ENCODE assay signal across 8 mouse cellular contexts in the genomic region with DNA sequence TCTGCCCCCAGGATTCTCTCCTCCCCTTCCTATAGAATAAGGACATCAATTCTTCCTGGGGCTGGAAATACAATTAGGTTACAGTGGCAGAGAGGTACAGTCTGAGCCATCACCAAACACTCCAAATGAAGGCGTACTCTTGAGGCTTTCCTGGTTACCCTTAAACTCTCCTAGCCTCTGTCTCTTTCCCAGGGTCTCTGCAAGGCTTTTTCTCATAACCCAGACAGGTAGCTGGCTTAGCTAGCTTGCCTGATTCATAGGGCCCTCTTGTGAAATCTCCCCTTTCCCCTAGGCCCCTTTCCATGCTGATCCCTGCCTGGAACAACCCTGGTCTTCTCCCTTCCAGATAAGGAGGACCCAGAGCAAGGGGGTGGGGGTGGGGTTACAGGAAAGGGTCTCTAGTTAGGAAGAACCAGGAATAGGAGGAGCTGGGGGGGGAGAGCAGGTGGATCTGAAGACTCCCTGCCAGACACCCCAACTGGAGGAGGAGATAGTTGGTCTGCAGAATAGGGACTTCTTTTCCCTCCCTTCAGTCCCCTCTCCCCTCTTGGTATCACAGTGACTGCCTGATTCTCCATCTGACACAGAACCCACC. TPM values are rescaled to one million over a fixed set of nuclear protein-coding genes. Genes with fewer than 3 reads are reported as not detected.
DNase-seq lines count a peak whose midpoint lies in the region; ATAC-seq lines count a peak whose summit lies in the region.

No protein-coding gene starts in this region.

- H3K36me3 ChIP-seq in kidney, embryonic 16.5 days (ENCODE audit: insufficient read depth, low read length): no peaks in the 10 kb centered on the region
- no peaks in the 10 kb centered on the region for H3K36me3 ChIP-seq in embryonic facial prominence, embryonic 14.5 days (ENCODE audit: control insufficient read depth, insufficient read depth, low read length)
- H3K36me3 ChIP-seq in intestine, embryonic 15.5 days: no peaks in the 10 kb centered on the region
- H3K36me3 ChIP-seq in midbrain, embryonic 16.5 days (ENCODE audit: control insufficient read depth, insufficient read depth, low read length): no peaks in the 10 kb centered on the region

- no peak for DNase-seq in kidney, adult 11 months
- DNase-seq in embryonic facial prominence, embryonic 14.5 days (ENCODE audit: low spot score): no peak
- DNase-seq in cerebellum, postnatal 10 days: no peak
- no peak for DNase-seq in spleen, adult 18-20 months
- DNase-seq in adrenal gland, adult 2 months: no peak

- H3K4me2 ChIP-seq in kidney, embryonic 16.5 days (replicated peaks; ENCODE audit: low read depth, low read length): peak overlapping the region; percentile 94
- H3K4me2 ChIP-seq in embryonic facial prominence, embryonic 14.5 days (ENCODE audit: low read depth, low read length): peak overlapping the region; percentile 67
- peak overlapping the region; percentile 94 for H3K4me2 ChIP-seq in intestine, embryonic 15.5 days (replicated peaks)
- peak overlapping the region; percentile 85 for H3K4me2 ChIP-seq in midbrain, embryonic 16.5 days (ENCODE audit: low read length)

- H3K9me3 ChIP-seq in kidney, embryonic 16.5 days (ENCODE audit: low read length): no peaks in the 10 kb centered on the region
- no peaks in the 10 kb centered on the region for H3K9me3 ChIP-seq in embryonic facial prominence, embryonic 14.5 days (ENCODE audit: control insufficient read depth, low read length)
- no peaks in the 10 kb centered on the region for H3K9me3 ChIP-seq in intestine, embryonic 15.5 days
- H3K9me3 ChIP-seq in midbrain, embryonic 16.5 days (replicated peaks; ENCODE audit: control insufficient read depth, low read length, poor library complexity, severe bottlenecking): no peaks in the 10 kb centered on the region

- WGBS in kidney, embryonic 16.5 days: 84% methylated on average over 1 of the region's 1 CpGs
- 47% methylated on average over 1 of the region's 1 CpGs for WGBS in embryonic facial prominence, embryonic 14.5 days
- WGBS in intestine, embryonic 15.5 days: 52% methylated on average over 1 of the region's 1 CpGs
- WGBS in midbrain, embryonic 16.5 days: 67% methylated on average over 1 of the region's 1 CpGs

- no peak for ATAC-seq in kidney, embryonic 16.5 days (ENCODE audit: low FRiP score, low TSS enrichment)
- no peak for ATAC-seq in embryonic facial prominence, embryonic 14.5 days (ENCODE audit: low read depth)
- ATAC-seq in intestine, embryonic 15.5 days: no peak
- no peak for ATAC-seq in midbrain, embryonic 16.5 days

- peaks cover 32% of the 10 kb centered on the region for H3K4me1 ChIP-seq in kidney, embryonic 16.5 days (ENCODE audit: insufficient read depth, low read length)
- peaks cover 29% of the 10 kb centered on the region for H3K4me1 ChIP-seq in embryonic facial prominence, embryonic 14.5 days (ENCODE audit: control insufficient read depth, insufficient read depth, low read length)
- H3K4me1 ChIP-seq in intestine, embryonic 15.5 days (replicated peaks): peaks cover 35% of the 10 kb centered on the region
- H3K4me1 ChIP-seq in midbrain, embryonic 16.5 days (ENCODE audit: control insufficient read depth, insufficient read depth, low read length): peaks cover 23% of the 10 kb centered on the region

- H3K9ac ChIP-seq in kidney, embryonic 16.5 days (replicated peaks; ENCODE audit: low read length): peak overlapping the region; percentile 25
- H3K9ac ChIP-seq in embryonic facial prominence, embryonic 14.5 days (ENCODE audit: low read depth, low read length): peak overlapping the region; percentile 66; the same call in 1 of the 2 replicates
- H3K9ac ChIP-seq in intestine, embryonic 15.5 days: peak overlapping the region; percentile 66; the same call in 1 of the 2 replicates
- H3K9ac ChIP-seq in midbrain, embryonic 16.5 days (ENCODE audit: low read depth, low read length): peak overlapping the region; percentile 15; the same call in 1 of the 2 replicates

- peak overlapping the region; percentile 64 for H3K4me3 ChIP-seq in kidney, embryonic 16.5 days (ENCODE audit: low read length)
- peak overlapping the region; percentile 57 for H3K4me3 ChIP-seq in embryonic facial prominence, embryonic 14.5 days (ENCODE audit: low read depth, low read length)
- H3K4me3 ChIP-seq in intestine, embryonic 15.5 days (replicated peaks): peak overlapping the region; percentile 65
- peak overlapping the region; percentile 49 for H3K4me3 ChIP-seq in midbrain, embryonic 16.5 days (ENCODE audit: low read depth, low read length)

- no peaks in the 10 kb centered on the region for H3K27me3 ChIP-seq in kidney, embryonic 16.5 days (ENCODE audit: insufficient read depth, low read length)
- no peaks in the 10 kb centered on the region for H3K27me3 ChIP-seq in embryonic facial prominence, embryonic 14.5 days (replicated peaks; ENCODE audit: control insufficient read depth, insufficient read depth, low read length)
- no peaks in the 10 kb centered on the region for H3K27me3 ChIP-seq in intestine, embryonic 15.5 days (replicated peaks)
- H3K27me3 ChIP-seq in midbrain, embryonic 16.5 days (ENCODE audit: control insufficient read depth, insufficient read depth, low read depth, low read length): no peaks in the 10 kb centered on the region

- H3K27ac ChIP-seq in kidney, embryonic 16.5 days (ENCODE audit: low read length): no peak overlapping the region
- peak overlapping the region; percentile 18; the same call in 1 of the 2 replicates for H3K27ac ChIP-seq in embryonic facial prominence, embryonic 14.5 days (replicated peaks; ENCODE audit: low read depth, low read length)
- H3K27ac ChIP-seq in intestine, embryonic 15.5 days: 0 out of 2 replicates have a peak overlapping the region, but pooled peaks have one; percentile 22
- H3K27ac ChIP-seq in midbrain, embryonic 16.5 days (ENCODE audit: low read length): no peak overlapping the region

RNA-seq across cellular contexts. Expression of a gene that starts 1.9 kb away (rescaled TPM):
- polyA plus RNA-seq in kidney, embryonic 16.5 days (2015; fragmentation: Nextera tagmentation; extraction: Ambion mirVana): 7.6 and 8.2 TPM in 2 replicates
- 22.9 and 23.4 TPM in 2 replicates for polyA plus RNA-seq in embryonic facial prominence, embryonic 14.5 days (2014; fragmentation: Nextera tagmentation; extraction: Ambion mirVana)
- polyA plus RNA-seq in intestine, embryonic 15.5 days (2015; fragmentation: Nextera tagmentation; extraction: Ambion mirVana): 18.2 and 19.9 TPM in 2 replicates
- 11.8 and 13.4 TPM in 2 replicates for polyA plus RNA-seq in midbrain, embryonic 16.5 days (2015; fragmentation: Nextera tagmentation; extraction: Ambion mirVana)
- total RNA-seq in adrenal gland, adult 2 months (2021): 10 to 100 TPM; 24.9 to 39.7 TPM
- polyA plus RNA-seq in adrenal gland, adult 2 months (2012; rRNA removed): 4.2 and 4.5 TPM in 2 replicates

Comparison
In these comparisons a context has a peak if more than half of its experiments do, and no peak if none do; other contexts are left out.
1. H3K27ac ChIP-seq: peak in embryonic facial prominence, embryonic 14.5 days (single experiment) and intestine, embryonic 15.5 days (single experiment); none in kidney, embryonic 16.5 days (single experiment) and midbrain, embryonic 16.5 days (single experiment).
2. H3K9ac ChIP-seq: peak in every context shown above with its lines; median percentile 66 in embryonic facial prominence, embryonic 14.5 days; 66 in intestine, embryonic 15.5 days; 25 in kidney, embryonic 16.5 days; 15 in midbrain, embryonic 16.5 days.
3. Peak in every context shown above with its lines, with median percentiles within 50 percentile points of each other: H3K4me2 ChIP-seq and H3K4me3 ChIP-seq.